Mouse (Mus musculus) limb, embryonic 14.5 days (tissue): ENCODE results near the gene Smc4. TPM values are rescaled to one million over a fixed set of nuclear protein-coding genes. Genes with fewer than 3 reads are reported as not detected.

Experiments used
- ATAC-seq: fragments of 200-750 bp; cut with Nextera tagmentation; 2 replicates; pipeline ENCODE4 v1.8.0; 2017; ENCODE audit warnings: low read depth, moderate number of reproducible peaks, moderate TSS enrichment; ENCODE audit not compliant: low FRiP score
- DNase-seq: peaks from one replicate; pipeline ENCODE4 v3.0.0-alpha.2; 2015; ENCODE audit warnings: low spot score
- H3K27ac ChIP-seq: fragments of 300-500 bp; sonication (generic); replicated peaks from 2 replicates; pipeline ENCODE4 v1.5.1; 2014; ENCODE audit warnings: low read depth, mild to moderate bottlenecking, low read length, moderate library complexity, mixed read lengths
- H3K27me3 ChIP-seq: fragments of 300-500 bp; sonication (generic); 2 replicates; pipeline ENCODE4 v1.6.1; 2014; ENCODE audit warnings: low read length, mixed read lengths; ENCODE audit not compliant: control insufficient read depth, insufficient read depth
- H3K36me3 ChIP-seq: fragments of 300-500 bp; sonication (generic); 2 replicates; pipeline ENCODE4 v1.6.1; 2014; ENCODE audit warnings: mild to moderate bottlenecking, low read length, moderate library complexity, mixed read lengths; ENCODE audit not compliant: control insufficient read depth, insufficient read depth
- H3K4me1 ChIP-seq: fragments of 300-500 bp; sonication (generic); 2 replicates; pipeline ENCODE4 v1.6.1; 2014; ENCODE audit warnings: antibody characterized with exemption, low read length, mixed read lengths; ENCODE audit not compliant: control insufficient read depth, insufficient read depth
- H3K4me2 ChIP-seq: fragments of 300-500 bp; sonication (generic); replicated peaks from 2 replicates; pipeline ENCODE4 v1.6.1; 2014; ENCODE audit warnings: low read depth, mild to moderate bottlenecking, low read length, moderate library complexity; ENCODE audit not compliant: severe bottlenecking
- H3K4me3 ChIP-seq: fragments of 300-500 bp; sonication (generic); replicated peaks from 2 replicates; pipeline ENCODE4 v1.5.1; 2014; ENCODE audit warnings: low read length
- H3K9ac ChIP-seq: fragments of 300-500 bp; sonication (generic); 2 replicates; pipeline ENCODE4 v1.6.1; 2014; ENCODE audit warnings: mild to moderate bottlenecking, low read depth, low read length, moderate library complexity; ENCODE audit not compliant: severe bottlenecking
- H3K9me3 ChIP-seq: fragments of 300-500 bp; sonication (generic); 2 replicates; pipeline ENCODE4 v1.6.1; 2016; ENCODE audit warnings: low read length; ENCODE audit not compliant: control insufficient read depth
- POLR2A ChIP-seq: fragments of 200-500 bp; IDR thresholded peaks from 2 replicates; pipeline ENCODE4 v1.8.0; 2012; ENCODE audit warnings: inconsistent platforms, mild to moderate bottlenecking, moderate library complexity, borderline replicate concordance; ENCODE audit not compliant: insufficient read depth, insufficient read length; ENCODE audit errors: extremely low read depth
- WGBS: fragments of 180-500 bp; shearing (Covaris S2); extraction: QIAGEN DNeasy Blood & Tissue Kit; methylation state at CpG from one replicate; pipeline ENCODE4 v1.1.7; 2014; 5-methylcytosine and 5-hydroxymethylcytosine counted together
- polyA plus RNA-seq, 2 experiments: library from polyadenylated mRNA; depleted of rRNA in 1 of 2; stranded (reverse) in 1 of 2; unstranded in 1 of 2; fragments of >200 nt; fragmentation: Nextera tagmentation in 1 of 2; extraction: Ambion mirVana in 1 of 2; gene quantifications; 2 replicates each; pipeline versions ENCODE4 v1.2.1 to v1.2.3; 2012 to 2014

Smc4 gene
- polyA plus RNA-seq (2012; rRNA removed) (23.7 and 46.1 TPM in 2 replicates), polyA plus RNA-seq (2014; fragmentation: Nextera tagmentation; extraction: Ambion mirVana) (118 and 130 TPM in 2 replicates)

DNA sequence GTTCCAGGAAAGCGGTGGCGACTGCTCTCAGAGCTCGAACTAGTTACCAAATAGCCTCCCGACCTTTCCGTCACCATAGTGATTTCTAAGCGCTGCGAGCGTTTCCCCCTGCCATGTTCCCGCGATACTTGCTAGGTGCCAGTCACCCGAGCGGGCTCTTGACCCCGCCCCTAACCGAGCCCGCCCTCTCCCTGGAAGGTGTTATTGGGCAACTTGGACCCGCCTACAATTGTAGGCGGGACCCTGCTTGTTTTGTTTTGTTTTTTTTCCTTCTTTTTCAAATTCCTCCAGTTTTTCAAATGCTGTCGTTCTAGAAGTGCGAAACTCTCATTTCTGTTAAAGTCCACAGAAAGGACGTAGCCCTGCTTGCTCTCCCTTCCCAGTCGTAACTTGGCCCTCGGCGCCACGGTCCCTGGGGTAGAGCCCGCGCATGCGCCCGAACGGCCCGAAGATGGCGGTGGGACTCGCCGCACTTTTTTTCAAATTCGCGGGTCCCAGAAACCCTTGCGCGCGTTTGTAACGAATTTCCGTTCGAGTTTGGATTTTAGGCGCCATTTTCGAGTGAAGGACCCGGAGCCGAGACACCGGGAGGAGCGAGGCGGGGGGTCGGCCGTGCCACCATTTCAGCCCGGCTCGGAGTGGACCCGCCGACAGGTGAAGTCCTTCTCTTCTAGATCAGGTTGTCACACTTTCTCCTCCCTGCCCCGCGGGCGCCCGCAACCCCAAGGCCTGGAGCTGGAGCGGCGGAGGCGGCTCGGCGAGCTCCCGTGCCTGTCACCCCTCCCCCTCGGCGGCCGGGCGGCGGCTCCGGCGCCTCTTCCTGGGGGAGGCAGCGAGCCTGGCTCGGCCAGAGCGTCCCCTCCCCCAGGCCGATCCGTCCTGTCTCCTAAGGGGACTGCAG, at the start of gene Smc4, which contains the start of gene Ift80:
Gene Smc4, plus strand, starts transcription at position 302 of the 901 bp plus-strand sequence.
Gene Ift80, minus strand, starts transcription at position 134 of the 901 bp plus-strand sequence.
- H3K4me1 ChIP-seq: peaks cover 15% of the 10 kb centered on the region
- DNase-seq: peak; percentile 98
- no peaks in the 10 kb centered on the region for H3K27me3 ChIP-seq
- H3K36me3 ChIP-seq: no peaks in the 10 kb centered on the region; the same call in 1 of the 2 replicates
- peak within 1 kb of the TSS; percentile 82 for H3K9ac ChIP-seq
- H3K4me2 ChIP-seq: peak within 1 kb of the TSS; percentile 82
- ATAC-seq: peak; percentile 96
- peak within 1 kb of the TSS; percentile 96 for H3K4me3 ChIP-seq
- under 1% methylated on average over 76 of the region's 76 CpGs for WGBS
- H3K9me3 ChIP-seq: 0 out of 2 replicates have a peak, but pooled peaks cover 3% of the 10 kb centered on the region
- peak within 1 kb of the TSS; percentile 89 for H3K27ac ChIP-seq
- 0 out of 2 replicates have a peak, but pooled peaks have one; percentile 54 for TF ChIP-seq POLR2A

- Histone ChIP-seq H3K4me1 (no peaks in the 10 kb centered on the region), H3K4me3 (no peak overlapping the region), H3K36me3 (peaks cover 5% of the 10 kb centered on the region), H3K4me2 (no peak overlapping the region), H3K27ac (no peak overlapping the region), H3K27me3 (no peaks in the 10 kb centered on the region), H3K9ac (no peak overlapping the region), H3K9me3 (no peaks in the 10 kb centered on the region)
- TF ChIP-seq POLR2A: no peak
- DNase-seq (no peak), ATAC-seq (no peak)
- WGBS: 40% methylated on average over 4 of the region's 4 CpGs
These were observed 48.1 kb upstream of the Smc4 start for GRCm38 (mm10) chr3:68956454-68956853.

DNA sequence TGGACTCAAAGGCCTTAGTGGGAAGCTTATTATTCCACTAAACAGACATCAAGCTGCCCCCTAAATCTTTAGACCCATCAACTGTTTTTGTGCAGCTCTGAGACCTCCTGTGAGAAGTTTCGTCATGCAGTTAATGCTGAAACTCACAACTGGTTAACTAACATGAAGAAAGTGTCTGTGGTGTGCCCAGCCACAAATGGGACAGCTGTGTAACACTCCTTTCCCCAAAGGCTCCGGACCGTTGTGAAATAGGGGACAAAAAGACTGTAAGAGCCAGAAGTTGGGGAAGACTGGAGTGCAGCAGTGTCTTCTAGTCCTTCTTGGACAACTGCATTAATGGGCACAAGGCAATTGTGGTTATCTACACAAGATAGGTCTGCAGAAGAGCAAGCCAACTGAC, 47.1 kb upstream of the Smc4 start:
- no peak for TF ChIP-seq POLR2A
- Histone ChIP-seq H3K4me3 (no peak overlapping the region), H3K27ac (no peak overlapping the region), H3K4me1 (no peaks in the 10 kb centered on the region), H3K4me2 (no peak overlapping the region), H3K9me3 (no peaks in the 10 kb centered on the region), H3K9ac (no peak overlapping the region), H3K27me3 (no peaks in the 10 kb centered on the region), H3K36me3 (peaks cover 11% of the 10 kb centered on the region)
- no peak for ATAC-seq
- 84% methylated on average over 3 of the region's 3 CpGs for WGBS
- DNase-seq: no peak

- Histone ChIP-seq H3K4me2 (no peak overlapping the region), H3K27ac (no peak overlapping the region), H3K4me3 (no peak overlapping the region), H3K36me3 (peaks cover 44% of the 10 kb centered on the region), H3K27me3 (no peaks in the 10 kb centered on the region), H3K9ac (no peak overlapping the region), H3K4me1 (no peaks in the 10 kb centered on the region), H3K9me3 (no peaks in the 10 kb centered on the region)
- DNase-seq: peak; percentile 7
- ATAC-seq: no peak
- TF ChIP-seq POLR2A: no peak
These were observed 39.9 kb upstream of the Smc4 start for GRCm38 (mm10) chr3:68964682-68965081.

- 98% methylated on average over 6 of the region's 6 CpGs for WGBS
- Histone ChIP-seq H3K4me1 (no peaks in the 10 kb centered on the region), H3K4me2 (no peak overlapping the region), H3K27me3 (no peaks in the 10 kb centered on the region), H3K4me3 (no peak overlapping the region), H3K36me3 (peaks cover 39% of the 10 kb centered on the region), H3K27ac (no peak overlapping the region), H3K9ac (no peak overlapping the region), H3K9me3 (no peaks in the 10 kb centered on the region)
- DNase-seq (no peak), ATAC-seq (no peak)
- TF ChIP-seq POLR2A: no peak
These were observed 37.8 kb upstream of the Smc4 start for GRCm38 (mm10) chr3:68966527-68967285.
